ENCODE assay signal across 10 mouse cellular contexts in genomic region chr3:152722836-152723235, GRCm38 (mm10). TPM values are rescaled to one million over a fixed set of nuclear protein-coding genes. Genes with fewer than 3 reads are reported as not detected.
DNase-seq lines count a peak whose midpoint lies in the region; ATAC-seq and TF ChIP-seq lines count a peak whose summit lies in the region.
"Had no signal": no experiment of that assay in that cellular context is flagged by ENCODE, and none has a peak within 500 bp of the region (broad histone marks: within the 10 kb centered on the region; RNA-seq: fewer than 3 reads in every experiment).

No protein-coding gene starts in this region.

- no peaks in the 10 kb centered on the region for H3K27me3 ChIP-seq in lung, embryonic 14.5 days (ENCODE audit: insufficient read depth, low read length)
- H3K27me3 ChIP-seq: midbrain, embryonic 12.5 days had no signal

- 0 out of 2 replicates have a peak, but pooled peaks cover 5% of the 10 kb centered on the region for H3K36me3 ChIP-seq in lung, embryonic 14.5 days (ENCODE audit: insufficient read depth)
- H3K36me3 ChIP-seq: midbrain, embryonic 12.5 days had no signal

- H3K27ac ChIP-seq in lung, embryonic 14.5 days (ENCODE audit: low read depth), result no peak overlapping the region
- H3K27ac ChIP-seq: midbrain, embryonic 12.5 days had no signal

- WGBS in lung, embryonic 14.5 days, result 60% methylated on average over 3 of the region's 3 CpGs

- H3K4me3 ChIP-seq in lung, embryonic 14.5 days (ENCODE audit: low read depth, low read length), result no peak overlapping the region
- H3K4me3 ChIP-seq: midbrain, embryonic 12.5 days had no signal

- TF ChIP-seq CTCF in lung, embryonic 14.5 days (IDR thresholded peaks at IDR 0.05; ENCODE audit: low read depth), result peak; percentile 30; the same call in 1 of the 2 replicates

- no peaks in the 10 kb centered on the region for H3K4me1 ChIP-seq in lung, embryonic 14.5 days (ENCODE audit: insufficient read depth)
- H3K4me1 ChIP-seq: midbrain, embryonic 12.5 days had no signal

- H3K9ac ChIP-seq in lung, embryonic 14.5 days, result no peak overlapping the region
- H3K9ac ChIP-seq: midbrain, embryonic 12.5 days had no signal

- peak; percentile 48; the same call in 1 of the 2 replicates for ATAC-seq in frontal cortex, adult (ENCODE audit: low TSS enrichment)
- ATAC-seq in lung, embryonic 14.5 days (ENCODE audit: insufficient read depth), result no peak

- no peaks in the 10 kb centered on the region for H3K9me3 ChIP-seq in lung, embryonic 14.5 days (ENCODE audit: low read depth, low read length)
- H3K9me3 ChIP-seq: midbrain, embryonic 12.5 days had no signal

- DNase-seq in frontal cortex, postnatal 36 days (ENCODE audit: low spot score in 2 of 2), result no peak
- peak; percentile 42 for DNase-seq in lung, embryonic 14.5 days
- no peak for DNase-seq in lung, postnatal 14 days
- DNase-seq in Muller cell, postnatal 12 days (ENCODE audit: inconsistent ontology term), result peak; percentile 33
- peak; percentile 20 to 62 for DNase-seq in layer of hippocampus, adult 18-20 months (ENCODE audit: low spot score in 2 of 2)
- DNase-seq in gastrocnemius, postnatal 36 days, result no peak
- no peak for DNase-seq in spleen, adult 12 weeks (ENCODE audit: low spot score)

- intact Hi-C loops in gastrocnemius, postnatal 36 days (cut with DNase I), result no loop called here

- H3K4me2 ChIP-seq in lung, embryonic 14.5 days, result no peak overlapping the region
- H3K4me2 ChIP-seq: midbrain, embryonic 12.5 days had no signal

RNA-seq across cellular contexts. Expression of gene Pigk, which starts 8.9 kb away (rescaled TPM):
- 46.2 and 50.3 TPM in 2 replicates for polyA plus RNA-seq in lung, embryonic 14.5 days (2014; fragmentation: Nextera tagmentation; extraction: Ambion mirVana)
- 10 to 100 TPM; 44.1 to 50.4 TPM for total RNA-seq in layer of hippocampus, adult 18-20 months (2021)
- total RNA-seq in gastrocnemius, postnatal 36 days (2021), result 10 to 100 TPM; 16.4 to 18.6 TPM

RNA-seq across cellular contexts. Expression of gene Ak5, which starts 54.7 kb away (rescaled TPM):
- 4.1 TPM in 2 replicates for polyA plus RNA-seq in lung, embryonic 14.5 days (2014; fragmentation: Nextera tagmentation; extraction: Ambion mirVana)
- total RNA-seq in layer of hippocampus, adult 18-20 months (2021), result 100 to 1,000 TPM; 247 to 253 TPM
- total RNA-seq in gastrocnemius, postnatal 36 days (2021), result under 1 TPM; 0.26 to 0.27 TPM
- polyA plus RNA-seq: large intestine, adult 2 months had no signal

Comparison
In these comparisons a context has a peak if more than half of its experiments do, and no peak if none do; other contexts are left out.
1. DNase-seq: peak in lung, embryonic 14.5 days (single experiment), Muller cell, postnatal 12 days (single experiment) and layer of hippocampus, adult 18-20 months (2 of 2); none in frontal cortex, postnatal 36 days (0 of 2), lung, postnatal 14 days (single experiment), gastrocnemius, postnatal 36 days (0 of 2) and spleen, adult 12 weeks (single experiment).
2. RNA of gene Ak5, which starts 54.7 kb away (total RNA-seq): 247 to 253 TPM in layer of hippocampus, adult 18-20 months; 0.26 to 0.27 TPM in gastrocnemius, postnatal 36 days; every median in the first group is over 100 times any median in the second.